Mouse (Mus musculus): ENCODE data around the gene Frat2. TPM values are rescaled to one million over a fixed set of nuclear protein-coding genes. Genes with fewer than 3 reads are reported as not detected.
"Not testable (repeated sequence)": the region's sequence is repeated elsewhere in the genome, so short reads cannot be mapped to it uniquely, and the experiment has no call there.

Frat2 gene
- total RNA-seq (2021), result 10 to 100 TPM; 10.5 to 10.6 TPM
- long read RNA-seq, experiment 1, transcript Frat2-201 (1 exons, 2,161 nt), result major isoform, 10 of 10 reads
- long read RNA-seq, experiment 1, partial matches to known transcripts, result 0 of 10 reads
- long read RNA-seq, experiment 1, other reads (novel, unspliced or antisense), result 0 of 10 reads
- long read RNA-seq, experiment 2, partial matches to known transcripts, result 0 of 3 reads
- long read RNA-seq, experiment 2, other reads (novel, unspliced or antisense), result 0 of 3 reads

GRCm38 (mm10) chr19:41847992-41848851, at the start of gene Frat2:
TSS of gene Frat2 (minus strand) at chr19:41848132.
- intact Hi-C loops (cut with DNase I), result loop anchor here (2.0 to 5.0 kb wide), 2 partner anchors 17 to 46 kb away; partner anchors contain the start of gene Arhgap19
- peak; percentile 84 to 86 for DNase-seq (ENCODE audit: low spot score in 2 of 2)

DNA sequence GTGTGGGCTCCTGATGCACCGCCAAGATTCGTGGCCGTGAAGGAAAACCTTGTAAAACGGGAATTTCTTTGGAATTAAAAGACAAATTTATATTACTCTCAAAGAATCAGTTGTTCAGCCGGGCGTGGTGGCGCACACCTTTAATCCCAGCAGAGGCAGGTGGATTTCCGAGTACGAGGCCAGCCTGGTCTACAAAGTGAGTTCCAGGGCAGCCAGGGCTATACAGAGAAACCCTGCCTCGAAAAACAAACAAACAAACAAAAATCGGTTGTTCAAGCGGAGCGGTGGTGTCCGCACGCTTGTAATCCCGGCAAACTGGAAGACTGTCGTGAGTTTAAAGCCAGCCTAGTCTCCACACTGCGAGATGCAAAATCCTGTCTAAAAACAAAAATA, 48.4 kb upstream of the Frat2 start:
- intact Hi-C loops (cut with DNase I), result loop anchor here (5.0 kb wide), 1 partner anchor 131 kb away; no protein-coding TSS in a partner anchor
- no peak for DNase-seq (ENCODE audit: low spot score in 2 of 2)

- DNase-seq (ENCODE audit: low spot score in 2 of 2), result peak; percentile 87 to 91
- intact Hi-C loops (cut with DNase I), result loop anchor here (5.0 kb wide), 1 partner anchor 132 kb away; no protein-coding TSS in a partner anchor
Observed at GRCm38 (mm10) chr19:41895460-41896318, 47.8 kb upstream of the Frat2 start, which contains the start of gene Rrp12. TSS of gene Rrp12 (minus strand) at chr19:41896173.

- DNase-seq (ENCODE audit: low spot score in 2 of 2), result peak in 1 of 2 experiments; percentile 30
- intact Hi-C loops (cut with DNase I), result loop anchor here (5.0 kb wide), 1 partner anchor 132 kb away; no protein-coding TSS in a partner anchor
Observed at GRCm38 (mm10) chr19:41894959-41895358, 47.0 kb upstream of the Frat2 start.

GRCm38 (mm10) chr19:41888191-41888590, 40.3 kb upstream of the Frat2 start:
- intact Hi-C loops (cut with DNase I), result no loop called here
- no peak for DNase-seq (ENCODE audit: low spot score in 2 of 2)

- DNase-seq (ENCODE audit: low spot score in 2 of 2), result no peak
- intact Hi-C loops (cut with DNase I), result no loop called here
Observed at GRCm38 (mm10) chr19:41883882-41884281, 36.0 kb upstream of the Frat2 start.

- intact Hi-C loops (cut with DNase I), result no loop called here
- no peak for DNase-seq (ENCODE audit: low spot score in 2 of 2)
Observed at GRCm38 (mm10) chr19:41881842-41882241, 33.9 kb upstream of the Frat2 start.

GRCm38 (mm10) chr19:41874356-41874755, 26.4 kb upstream of the Frat2 start:
- intact Hi-C loops (cut with DNase I), result no loop called here
- no peak for DNase-seq (ENCODE audit: low spot score in 2 of 2)

DNA sequence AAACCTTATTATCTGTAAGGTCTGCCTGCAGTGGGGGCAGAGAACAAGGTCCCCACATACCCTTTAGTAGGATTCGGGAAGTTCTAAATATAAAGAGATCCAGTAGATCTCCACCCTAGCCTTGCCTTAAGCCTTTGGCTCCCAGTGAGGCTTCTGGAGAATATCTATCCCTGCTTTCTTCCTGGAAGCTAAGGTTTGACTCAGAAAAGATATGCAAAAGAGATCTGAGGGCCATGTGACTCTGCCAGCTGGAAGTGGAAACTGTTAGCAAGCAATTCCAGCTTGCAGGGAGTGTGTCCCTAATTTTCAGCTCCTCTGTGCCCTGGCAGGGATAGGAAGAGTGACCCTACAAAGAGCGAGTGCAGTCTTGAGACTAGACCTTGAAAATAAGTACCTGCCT, 24.4 kb upstream of the Frat2 start:
- intact Hi-C loops (cut with DNase I), result no loop called here
- DNase-seq (ENCODE audit: low spot score in 2 of 2), result peak; percentile 29 to 50

DNA sequence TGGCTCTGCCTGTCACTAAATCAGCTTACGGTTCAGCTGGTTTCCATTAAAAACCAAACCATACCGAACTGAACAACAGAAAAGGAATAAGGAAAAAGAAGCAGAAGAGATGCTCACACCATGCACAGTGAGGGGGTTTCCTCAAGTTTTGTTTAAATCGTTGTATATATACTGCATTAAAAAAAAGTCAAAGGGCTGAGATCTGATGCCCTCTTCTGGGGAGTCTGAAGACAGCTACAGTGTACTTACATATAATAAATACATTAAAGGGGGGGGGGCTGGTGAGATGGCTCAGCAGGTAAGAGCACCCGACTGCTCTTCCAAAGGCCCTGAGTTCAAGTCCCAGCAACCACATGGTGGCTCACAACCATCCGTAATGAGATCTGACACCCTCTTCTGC, 22.0 kb upstream of the Frat2 start:
- DNase-seq (ENCODE audit: low spot score in 2 of 2); intact Hi-C loops (cut with DNase I): not testable (repeated sequence)

GRCm38 (mm10) chr19:41869296-41869695, 21.4 kb upstream of the Frat2 start:
- DNase-seq (ENCODE audit: low spot score in 2 of 2), result peak; percentile 16 to 36
- intact Hi-C loops (cut with DNase I), result no loop called here

DNA sequence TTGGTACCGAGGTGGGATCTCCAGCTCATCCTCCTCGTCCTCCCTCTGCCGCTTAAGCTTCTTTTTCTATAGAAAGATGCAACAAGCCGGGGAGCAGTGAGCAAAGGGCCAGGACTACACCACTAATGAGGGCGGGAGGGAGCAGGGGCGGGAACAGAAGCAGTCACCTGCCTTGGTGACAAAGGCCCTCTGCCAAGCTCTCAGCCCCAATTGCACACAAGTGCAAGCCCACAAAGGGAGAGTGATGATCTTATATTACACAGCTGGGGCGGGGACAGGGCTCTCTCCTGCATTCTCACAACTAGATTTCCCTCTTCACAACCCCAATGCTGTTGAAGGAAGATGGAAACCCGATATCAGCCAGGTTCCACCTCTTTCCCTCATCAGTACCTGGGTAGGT, 18.8 kb upstream of the Frat2 start:
- no peak for DNase-seq (ENCODE audit: low spot score in 2 of 2)
- intact Hi-C loops (cut with DNase I), result no loop called here

GRCm38 (mm10) chr19:41857816-41858310, 9.9 kb upstream of the Frat2 start:
- no peak for DNase-seq (ENCODE audit: low spot score in 2 of 2)
- intact Hi-C loops (cut with DNase I), result no loop called here

- intact Hi-C loops (cut with DNase I), result no loop called here
- no peak for DNase-seq (ENCODE audit: low spot score in 2 of 2)
Observed at GRCm38 (mm10) chr19:41857086-41857762, 9.3 kb upstream of the Frat2 start.

DNA sequence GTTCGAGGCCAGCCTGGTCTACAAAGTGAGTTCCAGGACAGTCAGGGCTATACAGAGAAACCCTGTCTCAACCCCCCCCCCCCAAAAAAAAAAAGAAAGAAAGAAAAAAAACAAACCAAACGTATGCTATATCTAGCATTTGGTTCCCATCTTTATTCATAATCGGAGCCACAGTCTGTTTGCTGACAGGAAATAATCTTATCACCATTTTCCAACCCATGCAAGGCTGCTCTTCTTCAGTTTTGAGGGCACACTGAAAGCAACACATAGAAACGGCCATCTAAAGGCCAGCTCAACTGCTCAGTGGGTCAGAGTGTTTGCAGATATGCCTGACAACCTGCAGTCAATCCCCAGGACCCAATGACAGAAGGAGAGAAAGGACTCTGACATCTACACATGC, 4.5 kb upstream of the Frat2 start:
- intact Hi-C loops (cut with DNase I), result no loop called here

GRCm38 (mm10) chr19:41850719-41851543, 3.0 kb upstream of the Frat2 start:
- DNase-seq (ENCODE audit: low spot score in 2 of 2), result no peak
- intact Hi-C loops (cut with DNase I), result no loop called here

More for the DNA sequence above, 4.5 kb upstream of the Frat2 start:
- DNase-seq (ENCODE audit: low spot score in 2 of 2), result no peak

- intact Hi-C loops (cut with DNase I), result no loop called here
- no peak for DNase-seq (ENCODE audit: low spot score in 2 of 2)
Observed at GRCm38 (mm10) chr19:41850021-41850718, 2.2 kb upstream of the Frat2 start.
